Mouse (Mus musculus) left cerebral cortex, adult 2 months (tissue): ENCODE results near the gene Spg21. TPM values are rescaled to one million over a fixed set of nuclear protein-coding genes. Genes with fewer than 3 reads are reported as not detected.

Experiments
- DNase-seq, 2 experiments: peaks; one replicate each; pipeline ENCODE4 v3.0.0; 2021 to 2022; ENCODE audit warnings: low spot score in 2 of 2, mixed read lengths in 1 of 2; ENCODE audit errors: extremely low spot score in 1 of 2
- H3K27ac ChIP-seq: fragments of 200-600 bp; 2 replicates; pipeline ENCODE4 v1.8.1; 2022
- H3K4me3 ChIP-seq: fragments of 200-600 bp; 2 replicates; pipeline ENCODE4 v1.8.1; 2022
- CTCF ChIP-seq: fragments of 200-600 bp; IDR thresholded peaks from 2 replicates; pipeline ENCODE4 v1.8.1; 2022; ENCODE audit warnings: antibody characterized with exemption, mild to moderate bottlenecking, moderate library complexity
- intact Hi-C: fragments of 180-260 bp; cut with DNase I; formaldehyde crosslinking; loops from one replicate; pipeline ENCODE4 v1.15.1; 2025
- total RNA-seq, 2 experiments: library from RNA; stranded (reverse); gene quantifications; 2 replicates each; pipeline ENCODE4 v1.2.3; 2021

Gene Spg21
- total RNA-seq, 2 experiments from 2014 or later = 25.9 to 30.9 TPM

- no peak for TF ChIP-seq CTCF
- Histone ChIP-seq H3K27ac (no peak overlapping the region; the same call in 1 of the 2 replicates), H3K4me3 (peak overlapping the region; percentile 88)
- no peak for DNase-seq
- intact Hi-C loops = loop anchor here (1.0 kb wide), 1 partner anchor 25 kb away; the partner anchor contains the start of gene Spg21
Measured at GRCm38 (mm10) chr9:65435211-65435610, 25.5 kb upstream of the Spg21 start.

DNA sequence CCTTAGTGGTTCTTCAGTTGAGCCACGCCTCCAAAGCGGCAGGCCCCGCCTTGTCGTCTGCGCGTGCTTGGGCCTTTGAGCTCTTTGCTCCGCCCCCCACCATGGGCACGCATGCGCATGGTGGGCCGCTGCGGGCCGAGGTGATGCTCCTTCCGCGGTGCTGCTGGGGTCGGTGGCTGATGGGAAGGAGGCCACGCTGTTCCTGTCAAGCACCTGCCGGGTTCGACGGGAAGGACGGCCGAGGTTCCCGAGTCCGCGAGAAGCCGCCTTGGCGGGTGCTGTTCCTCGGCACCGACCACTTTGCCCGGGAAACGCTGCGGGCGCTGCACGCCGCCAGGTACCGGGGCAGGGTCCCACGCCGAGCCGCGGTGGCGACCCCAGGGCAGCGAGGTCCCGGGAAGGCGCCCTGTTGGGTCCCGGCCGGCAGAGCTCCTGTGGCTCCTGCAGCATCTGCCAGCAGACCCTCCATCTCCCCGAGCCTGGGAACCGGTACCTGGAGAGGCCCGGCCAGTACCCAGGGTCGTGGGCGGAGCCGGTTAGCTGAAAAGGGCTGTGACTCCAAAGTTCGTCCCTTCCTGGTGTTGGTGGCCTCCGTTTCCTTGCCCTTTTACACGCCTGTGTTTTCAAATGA, 25.0 kb upstream of the Spg21 start, which contains the start of gene Mtfmt:
Mtfmt (plus strand) TSS at position 112 of the 631 bp plus-strand sequence.
- Histone ChIP-seq H3K4me3 (peak within 1 kb of the TSS; percentile 88), H3K27ac (peak within 1 kb of the TSS; percentile 76)
- peak; percentile 89 for DNase-seq
- intact Hi-C loops = loop anchor here (1.0 kb wide), 1 partner anchor 25 kb away; the partner anchor contains the start of gene Spg21
- no peak for TF ChIP-seq CTCF

GRCm38 (mm10) chr9:65444692-65445091, 16.1 kb upstream of the Spg21 start:
- peak; percentile 21 for TF ChIP-seq CTCF
- H3K27ac ChIP-seq = no peak overlapping the region
- DNase-seq = no peak
- intact Hi-C loops = no loop called here
- no peak overlapping the region for H3K4me3 ChIP-seq

DNA sequence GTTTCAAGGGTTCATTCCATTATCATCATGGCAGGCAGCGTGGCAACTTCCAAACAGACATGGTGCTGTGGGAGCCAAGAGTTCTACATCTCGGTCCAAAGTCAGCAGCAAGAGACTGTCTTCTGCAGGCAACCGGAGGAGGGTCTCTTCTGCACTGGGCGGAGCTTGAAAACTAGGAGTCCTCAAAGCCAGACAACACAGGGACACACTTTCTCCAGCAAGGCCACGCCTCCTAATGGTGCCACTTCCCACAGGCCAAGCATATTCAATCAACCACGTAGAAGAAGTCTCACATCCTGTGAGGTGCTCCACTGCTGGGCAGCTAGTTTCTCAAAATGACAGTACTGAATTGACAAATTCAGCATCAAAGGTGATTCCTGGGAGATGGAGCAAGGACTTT, 12.8 kb upstream of the Spg21 start:
- H3K4me3 ChIP-seq = no peak overlapping the region
- intact Hi-C loops = no loop called here
- DNase-seq = no peak
- H3K27ac ChIP-seq = no peak overlapping the region
- no peak for TF ChIP-seq CTCF

DNA sequence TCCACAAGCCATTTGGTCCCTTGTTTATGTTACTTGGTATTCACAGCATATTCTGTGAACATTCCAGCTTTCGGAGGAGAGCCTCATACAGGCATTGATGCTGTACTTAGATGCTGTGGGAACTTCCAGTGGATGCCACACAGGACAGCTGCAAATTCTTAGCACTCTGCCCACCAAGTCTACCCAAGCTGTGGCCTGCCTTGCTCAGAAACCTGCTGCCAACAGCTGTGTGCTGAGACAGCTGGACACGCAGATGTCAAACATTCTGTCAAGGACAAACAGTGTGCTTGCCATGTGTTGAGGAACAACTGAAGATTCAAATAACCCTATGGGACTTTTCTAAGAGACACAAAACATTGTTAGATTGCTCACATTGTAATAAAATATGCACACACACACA, 1.8 kb upstream of the Spg21 start:
- DNase-seq = no peak
- no peak for TF ChIP-seq CTCF
- H3K4me3 ChIP-seq = no peak overlapping the region
- intact Hi-C loops = no loop called here
- H3K27ac ChIP-seq = no peak overlapping the region

- H3K4me3 ChIP-seq = peak overlapping the region; percentile 75
- intact Hi-C loops = loop anchor here (1.0 to 5.0 kb wide), 2 partner anchors 25 to 122 kb away; partner anchors contain the start of genes Mtfmt and Plekho2
- no peak for DNase-seq
- TF ChIP-seq CTCF = no peak
- H3K27ac ChIP-seq = peak overlapping the region; percentile 92
Measured at GRCm38 (mm10) chr9:65460198-65460597, 549 bp upstream of the Spg21 start.

DNA sequence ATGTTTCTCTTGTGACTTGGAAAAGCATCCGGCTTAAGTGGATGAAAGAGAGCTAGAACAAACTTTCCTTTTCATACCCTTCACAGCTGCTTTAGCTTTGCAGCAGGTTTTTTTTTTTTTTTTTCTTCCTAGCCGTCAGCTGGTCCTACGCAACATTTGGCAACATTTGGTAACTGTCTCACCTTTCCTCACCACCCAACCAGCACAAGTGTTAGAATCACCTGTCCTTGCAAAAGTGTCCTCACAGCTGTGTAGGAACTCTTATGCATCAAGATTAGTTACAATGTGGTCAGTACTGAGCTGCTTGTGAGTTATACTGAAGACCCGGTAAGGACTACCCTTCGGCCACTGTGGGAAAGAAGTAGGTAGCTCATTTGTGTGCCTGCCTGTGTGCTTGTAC, 1.8 kb downstream of the Spg21 start:
- no peak overlapping the region for H3K4me3 ChIP-seq
- H3K27ac ChIP-seq = no peak overlapping the region
- intact Hi-C loops = loop anchor here (5.0 kb wide), 1 partner anchor 120 kb away; the partner anchor contains the start of gene Plekho2
- no peak for TF ChIP-seq CTCF
- no peak for DNase-seq

GRCm38 (mm10) chr9:65464161-65464560, 3.4 kb downstream of the Spg21 start:
- DNase-seq = no peak
- TF ChIP-seq CTCF = no peak
- intact Hi-C loops = loop anchor here (5.0 kb wide), 1 partner anchor 118 kb away; the partner anchor contains the start of gene Plekho2
- Histone ChIP-seq H3K4me3 (no peak overlapping the region), H3K27ac (no peak overlapping the region)

GRCm38 (mm10) chr9:65465241-65465640, 4.5 kb downstream of the Spg21 start:
- TF ChIP-seq CTCF = no peak
- no peak overlapping the region for H3K4me3 ChIP-seq
- intact Hi-C loops = no loop called here

DNA sequence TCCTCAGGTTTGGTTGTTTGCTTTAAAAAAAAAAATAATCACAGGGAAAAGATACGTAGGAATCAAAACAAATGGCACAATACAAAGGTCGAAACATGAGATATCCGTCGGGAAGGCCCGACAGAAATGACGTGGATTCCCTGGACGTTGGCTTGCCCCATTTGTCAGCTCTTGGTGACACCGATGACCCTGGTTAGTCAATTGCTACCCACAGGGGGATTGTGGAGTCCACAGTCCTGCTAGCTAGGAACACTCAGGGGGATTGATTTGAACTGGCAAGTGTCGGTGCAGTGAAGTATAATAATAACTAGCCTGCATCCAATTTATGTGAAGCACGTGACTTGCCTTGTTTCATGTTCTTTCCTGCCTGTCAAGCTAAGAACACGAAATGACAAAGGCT, 6.9 kb downstream of the Spg21 start:
- TF ChIP-seq CTCF = no peak
- Histone ChIP-seq H3K4me3 (no peak overlapping the region), H3K27ac (no peak overlapping the region)
- no peak for DNase-seq
- intact Hi-C loops = no loop called here

More at GRCm38 (mm10) chr9:65465241-65465640, 4.5 kb downstream of the Spg21 start:
- no peak overlapping the region for H3K27ac ChIP-seq
- DNase-seq = no peak

DNA sequence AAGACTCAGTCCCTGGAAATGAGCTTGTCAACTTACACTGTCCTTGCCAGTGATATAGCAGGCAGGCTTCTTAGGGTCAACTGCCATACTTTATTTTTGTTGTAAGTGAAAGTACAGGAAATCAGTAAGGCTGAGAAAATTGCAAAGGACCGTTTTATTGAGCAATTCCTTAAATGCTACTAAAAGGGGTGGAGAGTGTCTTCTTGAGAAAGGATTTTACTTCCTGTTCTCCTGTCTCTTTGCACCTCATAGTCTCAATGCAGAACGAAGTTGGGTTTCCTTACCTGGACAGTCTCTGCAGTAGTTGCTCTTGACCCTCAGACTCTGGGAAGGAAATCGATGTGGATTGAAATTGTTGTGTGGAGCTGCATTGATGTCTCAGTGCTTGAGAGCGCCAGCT, 12.0 kb downstream of the Spg21 start:
- H3K27ac ChIP-seq = no peak overlapping the region
- intact Hi-C loops = no loop called here
- no peak overlapping the region for H3K4me3 ChIP-seq
- no peak for DNase-seq
- TF ChIP-seq CTCF = no peak

- intact Hi-C loops = no loop called here
- no peak for TF ChIP-seq CTCF
- H3K27ac ChIP-seq = no peak overlapping the region
- no peak for DNase-seq
- no peak overlapping the region for H3K4me3 ChIP-seq
Measured at GRCm38 (mm10) chr9:65479158-65479557, 18.4 kb downstream of the Spg21 start.

DNA sequence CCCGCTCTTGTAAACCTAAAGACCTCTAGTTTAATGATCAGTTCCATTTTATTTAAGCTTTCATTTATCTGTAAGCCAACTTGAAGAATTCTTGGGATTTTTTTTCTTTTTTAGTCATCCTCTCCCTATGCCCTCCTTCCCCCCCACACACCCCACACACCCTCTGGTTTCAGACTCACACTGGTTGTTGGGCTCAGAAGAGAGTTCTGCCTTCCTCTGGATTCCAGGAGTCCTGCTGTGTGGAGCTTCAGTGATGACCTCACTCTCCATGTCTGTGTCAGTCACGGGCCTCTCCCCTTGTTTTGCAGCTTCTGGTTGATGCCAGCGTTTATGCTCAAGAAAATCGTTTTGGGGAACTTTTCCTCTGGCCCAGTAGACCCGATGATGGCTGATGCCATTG, 19.3 kb downstream of the Spg21 start:
- intact Hi-C loops = no loop called here
- H3K27ac ChIP-seq = no peak overlapping the region
- TF ChIP-seq CTCF = no peak
- no peak for DNase-seq
- H3K4me3 ChIP-seq = no peak overlapping the region
